Mouse (Mus musculus): Measurements from ENCODE around the gene Susd4. TPM values are rescaled to one million over a fixed set of nuclear protein-coding genes. Genes with fewer than 3 reads are reported as not detected.

Susd4 gene
- total RNA-seq, 2 experiments from 2014 or later, result 0.22 to 0.43 TPM

GRCm38 (mm10) chr1:182763191-182763715 lies 407 bp upstream of the Susd4 start:
- intact Hi-C loops (cut with DNase I), result no loop called here
- TF ChIP-seq CTCF (IDR thresholded peaks at IDR 0.05), result no peak
- DNase-seq, result no peak
- H3K4me3 ChIP-seq, result peak overlapping the region; percentile 80
- no peak overlapping the region for H3K27ac ChIP-seq

- intact Hi-C loops (cut with DNase I), result no loop called here
- DNase-seq, result no peak
- H3K4me3 ChIP-seq, result peak overlapping the region; percentile 80
Measured at GRCm38 (mm10) chr1:182764541-182765281, 1.1 kb downstream of the Susd4 start.

GRCm38 (mm10) chr1:182775576-182775975 lies 11.9 kb downstream of the Susd4 start:
- H3K27ac ChIP-seq, result no peak overlapping the region
- intact Hi-C loops (cut with DNase I), result no loop called here

More at GRCm38 (mm10) chr1:182764541-182765281, 1.1 kb downstream of the Susd4 start:
- H3K27ac ChIP-seq, result no peak overlapping the region
- TF ChIP-seq CTCF (IDR thresholded peaks at IDR 0.05), result no peak

GRCm38 (mm10) chr1:182776749-182777410 lies 13.2 kb downstream of the Susd4 start:
- intact Hi-C loops (cut with DNase I), result no loop called here
- no peak for TF ChIP-seq CTCF (IDR thresholded peaks at IDR 0.05)
- H3K27ac ChIP-seq, result no peak overlapping the region
- no peak overlapping the region for H3K4me3 ChIP-seq
- DNase-seq, result no peak

More at GRCm38 (mm10) chr1:182775576-182775975, 11.9 kb downstream of the Susd4 start:
- TF ChIP-seq CTCF (IDR thresholded peaks at IDR 0.05), result no peak
- DNase-seq, result no peak
- no peak overlapping the region for H3K4me3 ChIP-seq

GRCm38 (mm10) chr1:182778225-182778624 lies 14.6 kb downstream of the Susd4 start:
- intact Hi-C loops (cut with DNase I), result no loop called here
- Histone ChIP-seq H3K4me3 (no peak overlapping the region), H3K27ac (no peak overlapping the region)
- DNase-seq, result no peak
- TF ChIP-seq CTCF (IDR thresholded peaks at IDR 0.05), result no peak

GRCm38 (mm10) chr1:182779024-182779520 lies 15.4 kb downstream of the Susd4 start:
- DNase-seq, result no peak
- H3K4me3 ChIP-seq, result no peak overlapping the region

GRCm38 (mm10) chr1:182783774-182784173 lies 20.1 kb downstream of the Susd4 start:
- intact Hi-C loops (cut with DNase I), result no loop called here

More at GRCm38 (mm10) chr1:182779024-182779520, 15.4 kb downstream of the Susd4 start:
- no peak overlapping the region for H3K27ac ChIP-seq
- no peak for TF ChIP-seq CTCF (IDR thresholded peaks at IDR 0.05)
- intact Hi-C loops (cut with DNase I), result no loop called here

GRCm38 (mm10) chr1:182784784-182785183 lies 21.1 kb downstream of the Susd4 start:
- TF ChIP-seq CTCF (IDR thresholded peaks at IDR 0.05), result no peak

More at GRCm38 (mm10) chr1:182783774-182784173, 20.1 kb downstream of the Susd4 start:
- no peak overlapping the region for H3K4me3 ChIP-seq
- no peak overlapping the region for H3K27ac ChIP-seq
- no peak for TF ChIP-seq CTCF (IDR thresholded peaks at IDR 0.05)
- DNase-seq, result no peak

GRCm38 (mm10) chr1:182785504-182785903 lies 21.8 kb downstream of the Susd4 start:
- intact Hi-C loops (cut with DNase I), result no loop called here
- Histone ChIP-seq H3K27ac (no peak overlapping the region), H3K4me3 (no peak overlapping the region)
- TF ChIP-seq CTCF (IDR thresholded peaks at IDR 0.05), result no peak
- no peak for DNase-seq

More at GRCm38 (mm10) chr1:182784784-182785183, 21.1 kb downstream of the Susd4 start:
- Histone ChIP-seq H3K4me3 (no peak overlapping the region), H3K27ac (no peak overlapping the region)
- DNase-seq, result no peak
- intact Hi-C loops (cut with DNase I), result no loop called here

GRCm38 (mm10) chr1:182787030-182787429 lies 23.4 kb downstream of the Susd4 start:
- intact Hi-C loops (cut with DNase I), result no loop called here
- no peak overlapping the region for H3K4me3 ChIP-seq
- DNase-seq, result no peak
- no peak overlapping the region for H3K27ac ChIP-seq
- peak; percentile 21; the same call in 1 of the 2 replicates for TF ChIP-seq CTCF (IDR thresholded peaks at IDR 0.05)

GRCm38 (mm10) chr1:182788896-182789295 lies 25.2 kb downstream of the Susd4 start:
- H3K27ac ChIP-seq, result no peak overlapping the region
- TF ChIP-seq CTCF (IDR thresholded peaks at IDR 0.05), result no peak
- intact Hi-C loops (cut with DNase I), result no loop called here
- no peak overlapping the region for H3K4me3 ChIP-seq
- DNase-seq, result no peak

GRCm38 (mm10) chr1:182792521-182793071 lies 28.9 kb downstream of the Susd4 start:
- peak; percentile 60 for TF ChIP-seq CTCF (IDR thresholded peaks at IDR 0.05)
- H3K27ac ChIP-seq, result peak overlapping the region; percentile 83
- intact Hi-C loops (cut with DNase I), result loop anchor here (5.0 kb wide), 1 partner anchor 230 kb away; no protein-coding TSS in a partner anchor
- peak; percentile 81 for DNase-seq
- peak overlapping the region; percentile 53 for H3K4me3 ChIP-seq

Data from gastrocnemius, adult 2 months (tissue).